Mouse (Mus musculus) cerebellum, adult 2 months (tissue): Measurements from ENCODE around the gene Gcnt7.

Source experiments
- CTCF ChIP-seq: fragments of 200-500 bp; IDR thresholded peaks from 2 replicates; pipeline ENCODE4 v1.5.1; 2011; ENCODE audit warnings: low read depth, mild to moderate bottlenecking, control low read depth, low read length, moderate library complexity, borderline replicate concordance; ENCODE audit not compliant: insufficient read depth
- POLR2A ChIP-seq: fragments of 200-500 bp; IDR thresholded peaks from 2 replicates; pipeline ENCODE4 v1.6.1; 2011; ENCODE audit warnings: low read length, control low read depth, borderline replicate concordance; ENCODE audit not compliant: insufficient read depth

DNA sequence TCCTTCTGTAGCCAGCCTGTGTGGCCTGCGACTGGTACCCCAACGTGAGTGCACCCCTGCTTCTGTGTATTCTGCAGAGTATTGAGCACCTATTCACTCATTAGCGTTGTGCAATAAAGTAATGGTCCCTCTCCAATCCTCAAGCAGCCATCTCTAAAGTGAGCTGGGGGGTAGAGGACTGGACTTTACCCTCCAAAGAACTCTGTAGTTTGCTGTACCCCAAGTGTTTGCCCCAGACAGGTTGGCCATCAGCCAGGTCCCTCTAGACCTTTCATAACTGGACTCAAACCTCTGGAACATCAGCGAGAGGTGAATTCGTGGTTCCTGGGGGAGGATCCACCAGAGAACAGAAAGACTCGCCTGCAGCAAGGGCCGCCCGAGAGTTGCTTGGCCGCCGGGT, 5.9 kb downstream of the Gcnt7 start:
- TF ChIP-seq CTCF: no peak
- TF ChIP-seq POLR2A: no peak
